Mouse (Mus musculus) CD4-positive naive resting alpha-beta T cell, adult 76 days (primary cell): ENCODE data around the gene Tom1l2. TPM values are rescaled to one million over a fixed set of nuclear protein-coding genes. Genes with fewer than 3 reads are reported as not detected.

ENCODE experiments used
- total RNA-seq: library from RNA; stranded (reverse); gene quantifications from one replicate; pipeline ENCODE4 v1.2.4, GENCODE M21; 2023

The Tom1l2 gene
- 33.2 TPM for total RNA-seq

GRCm38 (mm10) chr11:60352559-60353411 lies at the start of gene Tom1l2, which contains the start of gene Drc3:
Gene Tom1l2, minus strand, starts transcription at chr11:60352905.
Gene Drc3, plus strand, starts transcription at chr11:60353329.

GRCm38 (mm10) chr11:60222469-60223236 lies 130.1 kb downstream of the Tom1l2 start, which contains the start of gene Srebf1:
Gene Srebf1, minus strand, starts transcription at chr11:60222581.

Other genes starting within 250 kb of the Tom1l2 start
- 83.2 TPM for gene Rai1, start 247.9 kb downstream of the Tom1l2 start, total RNA-seq
- 143 TPM for gene Srebf1, start 130.3 kb downstream of the Tom1l2 start, total RNA-seq
- 0.47 TPM for gene Drc3, start 424 bp upstream of the Tom1l2 start, total RNA-seq
- gene Gid4, start 64.2 kb upstream of the Tom1l2 start, total RNA-seq, result 21.1 TPM
- gene Atpaf2, start 65.6 kb upstream of the Tom1l2 start, total RNA-seq, result 33.5 TPM
- 53.0 TPM for gene Drg2, start 101.7 kb upstream of the Tom1l2 start, total RNA-seq
- 0.35 TPM for gene Myo15, start 116.4 kb upstream of the Tom1l2 start, total RNA-seq
- gene Alkbh5, start 183.5 kb upstream of the Tom1l2 start, total RNA-seq, result 67.2 TPM